9 mouse cellular contexts compared by ENCODE assay signal in genomic region chr2:37380189-37380588, GRCm38 (mm10). TPM values are rescaled to one million over a fixed set of nuclear protein-coding genes. Genes with fewer than 3 reads are reported as not detected.
A peak's percentile ranks its signal among the peaks of the same experiment; 100 is the strongest.
DNase-seq lines count a peak whose midpoint lies in the region; ATAC-seq and TF ChIP-seq lines count a peak whose summit lies in the region.
"Had no signal": no experiment of that assay in that cellular context is flagged by ENCODE, and none has a peak within 500 bp of the region (broad histone marks: within the 10 kb centered on the region; RNA-seq: fewer than 3 reads in every experiment).

No protein-coding gene starts in this region.

- intact Hi-C loops in heart, postnatal 25 days (cut with DNase I), result loop anchor here (2.0 kb wide), 1 partner anchor 107 kb away; no protein-coding TSS in a partner anchor

- no peaks in the 10 kb centered on the region for H3K4me1 ChIP-seq in heart, embryonic 10.5 days
- no peaks in the 10 kb centered on the region for H3K4me1 ChIP-seq in heart, postnatal 0 days (ENCODE audit: control insufficient read depth, insufficient read depth)
- H3K4me1 ChIP-seq in spleen, adult 2 months (ENCODE audit: control insufficient read depth, insufficient read depth, insufficient read length), result no peaks in the 10 kb centered on the region

- H3K4me3 ChIP-seq in heart, embryonic 10.5 days, result no peak overlapping the region
- no peak overlapping the region for H3K4me3 ChIP-seq in heart, postnatal 0 days (ENCODE audit: low read depth, low read length)
- H3K4me3 ChIP-seq in spleen, adult 2 months (ENCODE audit: extremely low read depth, insufficient read depth, insufficient read length), result no peak overlapping the region

- H3K9me3 ChIP-seq in heart, embryonic 10.5 days, result no peaks in the 10 kb centered on the region
- no peaks in the 10 kb centered on the region for H3K9me3 ChIP-seq in heart, postnatal 0 days (replicated peaks; ENCODE audit: control insufficient read depth, low read length)

- DNase-seq in heart, embryonic 10.5 days (ENCODE audit: low spot score), result peak; percentile 76
- DNase-seq in heart, postnatal 25 days (ENCODE audit: low spot score), result no peak
- peak; percentile 82 for DNase-seq in NIH3T3 (ENCODE audit: low read depth)
- peak; percentile 77 to 83 for DNase-seq in cerebellum, postnatal 14 days
- peak; percentile 73 for DNase-seq in heart, postnatal 0 days (ENCODE audit: low spot score)
- peak; percentile 56 to 70 for DNase-seq in layer of hippocampus, postnatal 10 days (ENCODE audit: low spot score in 2 of 2)
- DNase-seq in spleen, adult 2 months (ENCODE audit: low read depth in 1 of 2, low spot score in 2 of 2), result peak; percentile 47 to 53

- ATAC-seq in heart, postnatal 0 days (ENCODE audit: insufficient read depth, low read depth), result no peak
- peak; percentile 93 for ATAC-seq in megakaryocyte-erythroid progenitor cell, adult 5-6 weeks (replicated peaks; ENCODE audit: low FRiP score, low TSS enrichment, poor library complexity, severe bottlenecking)

- no peak for TF ChIP-seq POLR2A in spleen, adult 2 months (IDR thresholded peaks at IDR 0.05; ENCODE audit: low read depth, low read length)

- H3K9ac ChIP-seq in heart, postnatal 0 days (replicated peaks; ENCODE audit: low read depth, low read length), result no peak overlapping the region

- H3K27me3 ChIP-seq in heart, embryonic 10.5 days (ENCODE audit: insufficient read depth, poor library complexity, severe bottlenecking), result no peaks in the 10 kb centered on the region
- H3K27me3 ChIP-seq in heart, postnatal 0 days (ENCODE audit: control insufficient read depth, insufficient read depth, low read length), result no peaks in the 10 kb centered on the region
- H3K27me3 ChIP-seq in spleen, adult 2 months (ENCODE audit: control insufficient read depth, insufficient read depth, low read length), result no peaks in the 10 kb centered on the region

- peaks cover 75% of the 10 kb centered on the region for H3K36me3 ChIP-seq in heart, embryonic 10.5 days
- H3K36me3 ChIP-seq in heart, postnatal 0 days (replicated peaks; ENCODE audit: control insufficient read depth, insufficient read depth, low read length), result peaks cover 66% of the 10 kb centered on the region
- peaks cover 25% of the 10 kb centered on the region for H3K36me3 ChIP-seq in spleen, adult 2 months (ENCODE audit: control insufficient read depth, insufficient read depth, low read length)

- TF ChIP-seq EP300 in heart, postnatal 0 days (IDR thresholded peaks at IDR 0.05; ENCODE audit: low read depth), result no peak

- H3K4me2 ChIP-seq in heart, postnatal 0 days (ENCODE audit: low read depth, low read length), result no peak overlapping the region

- H3K27ac ChIP-seq in heart, embryonic 10.5 days, result no peak overlapping the region
- H3K27ac ChIP-seq in heart, postnatal 0 days (ENCODE audit: low read depth), result no peak overlapping the region
- no peak overlapping the region for H3K27ac ChIP-seq in spleen, adult 2 months (ENCODE audit: insufficient read depth, low read length)

- 73% methylated on average over 2 of the region's 2 CpGs for WGBS in heart, embryonic 10.5 days
- WGBS in heart, postnatal 0 days, result 57% methylated on average over 2 of the region's 2 CpGs
- WGBS in spleen, adult 2 months, result 69% methylated on average over 2 of the region's 2 CpGs

- TF ChIP-seq CTCF in heart, postnatal 0 days (IDR thresholded peaks at IDR 0.05; ENCODE audit: low read depth), result peak; percentile 69
- peak; percentile 40; the same call in 1 of the 2 replicates for TF ChIP-seq CTCF in spleen, adult 2 months (IDR thresholded peaks at IDR 0.05; ENCODE audit: extremely low read depth, insufficient read depth, insufficient read length, insufficient replicate concordance)

RNA-seq across cellular contexts. Expression of gene Pdcl, which starts 21.1 kb away (rescaled TPM):
- 32.8 and 34.6 TPM in 2 replicates for polyA plus RNA-seq in heart, embryonic 10.5 days (2016; fragmentation: Nextera tagmentation; extraction: Ambion mirVana)
- 10 to 100 TPM; 22.4 to 25.9 TPM for total RNA-seq in heart, postnatal 25 days (2021)
- total RNA-seq in heart, postnatal 0 days (2014; rRNA removed; ENCODE audit: low replicate concordance), result 22.8 and 29.3 TPM in 2 replicates
- polyA plus RNA-seq in heart, postnatal 0 days (2015; fragmentation: Nextera tagmentation; extraction: Ambion mirVana), result 27.6 and 29.0 TPM in 2 replicates
- 10 to 100 TPM; 31.2 to 32.5 TPM for total RNA-seq in layer of hippocampus, postnatal 10 days (2021)
- 13.3 and 15.0 TPM in 2 replicates for total RNA-seq in megakaryocyte-erythroid progenitor cell, adult 5-6 weeks (2014; fragmentation: Nextera tagmentation)
- 104 and 106 TPM in 2 replicates for total RNA-seq in megakaryocyte-erythroid progenitor cell, adult 5-6 weeks (2017)
- 4.5 and 4.6 TPM in 2 replicates for polyA plus RNA-seq in spleen, adult 2 months (2012; rRNA removed)

RNA-seq across cellular contexts. Expression of gene Rc3h2, which starts 42.5 kb away (rescaled TPM):
- polyA plus RNA-seq in heart, embryonic 10.5 days (2016; fragmentation: Nextera tagmentation; extraction: Ambion mirVana), result 13.1 and 14.6 TPM in 2 replicates
- total RNA-seq in heart, postnatal 25 days (2021), result 10 to 100 TPM; 34.7 to 34.8 TPM
- total RNA-seq in heart, postnatal 0 days (2014; rRNA removed; ENCODE audit: low replicate concordance), result 24.7 and 30.8 TPM in 2 replicates
- polyA plus RNA-seq in heart, postnatal 0 days (2015; fragmentation: Nextera tagmentation; extraction: Ambion mirVana), result 5.6 and 6.0 TPM in 2 replicates
- 10 to 100 TPM; 78.7 to 82.2 TPM for total RNA-seq in layer of hippocampus, postnatal 10 days (2021)
- total RNA-seq in megakaryocyte-erythroid progenitor cell, adult 5-6 weeks (2014; fragmentation: Nextera tagmentation), result 37.6 and 40.7 TPM in 2 replicates
- 23.6 and 33.5 TPM in 2 replicates for total RNA-seq in megakaryocyte-erythroid progenitor cell, adult 5-6 weeks (2017)
- 4.4 and 4.7 TPM in 2 replicates for polyA plus RNA-seq in spleen, adult 2 months (2012; rRNA removed)

RNA-seq across cellular contexts. Expression of gene Olfr368, which starts 53.9 kb away (rescaled TPM):
- not detected in 2 replicates for polyA plus RNA-seq in heart, embryonic 10.5 days (2016; fragmentation: Nextera tagmentation; extraction: Ambion mirVana)
- not detected for total RNA-seq in heart, postnatal 25 days (2021)
- not detected in 2 replicates for total RNA-seq in heart, postnatal 0 days (2014; rRNA removed; ENCODE audit: low replicate concordance)
- polyA plus RNA-seq in heart, postnatal 0 days (2015; fragmentation: Nextera tagmentation; extraction: Ambion mirVana), result not detected in 2 replicates
- not detected for total RNA-seq in layer of hippocampus, postnatal 10 days (2021)
- not detected in 2 replicates for total RNA-seq in megakaryocyte-erythroid progenitor cell, adult 5-6 weeks (2014; fragmentation: Nextera tagmentation)
- not detected in 2 replicates for total RNA-seq in megakaryocyte-erythroid progenitor cell, adult 5-6 weeks (2017)
- not detected in 2 replicates for polyA plus RNA-seq in spleen, adult 2 months (2012; rRNA removed)
- polyA plus RNA-seq: lung, embryonic 16.5 days had no signal
